In genomic region chr8:120666807-120667470, GRCm38 (mm10) we compare ENCODE assay signal across 8 mouse cellular contexts. TPM values are rescaled to one million over a fixed set of nuclear protein-coding genes. Genes with fewer than 3 reads are reported as not detected.
DNase-seq lines count a peak whose midpoint lies in the region; ATAC-seq and TF ChIP-seq lines count a peak whose summit lies in the region.

No protein-coding gene starts in this region.

- peak overlapping the region; percentile 76 for H3K4me2 ChIP-seq in hindbrain, embryonic 16.5 days (ENCODE audit: low read length)

- ATAC-seq in hindbrain, embryonic 16.5 days = no peak
- ATAC-seq in inflammation-experienced regulatory T-cells, adult 6 months = no peak

- H3K79me2 ChIP-seq in liver, adult 2 months (ENCODE audit: control insufficient read depth, insufficient read depth, low read length) = peaks cover 35% of the 10 kb centered on the region

- no peaks in the 10 kb centered on the region for H3K27me3 ChIP-seq in liver, adult 2 months (ENCODE audit: control insufficient read depth, insufficient read depth, low read length)
- no peaks in the 10 kb centered on the region for H3K27me3 ChIP-seq in hindbrain, embryonic 16.5 days (replicated peaks; ENCODE audit: control insufficient read depth, insufficient read depth, low read length)

- H3K4me3 ChIP-seq in liver, adult 2 months (ENCODE audit: insufficient read depth, low read depth, low read length) = peak overlapping the region; percentile 25
- peak overlapping the region; percentile 94 for H3K4me3 ChIP-seq in hindbrain, embryonic 16.5 days (ENCODE audit: low read length)

- 12% methylated on average over 17 of the region's 17 CpGs for WGBS in liver, adult 2 months
- WGBS in hindbrain, embryonic 16.5 days = 1% methylated on average over 17 of the region's 17 CpGs

- H3K4me1 ChIP-seq in liver, adult 2 months (ENCODE audit: control insufficient read depth, insufficient read depth, low read length) = peaks cover 20% of the 10 kb centered on the region
- peaks cover 36% of the 10 kb centered on the region for H3K4me1 ChIP-seq in hindbrain, embryonic 16.5 days (ENCODE audit: control insufficient read depth, insufficient read depth, low read depth, low read length)

- no peak overlapping the region for H3K27ac ChIP-seq in liver, adult 2 months (replicated peaks; ENCODE audit: insufficient read depth, low read depth, low read length)
- no peak overlapping the region for H3K27ac ChIP-seq in hindbrain, embryonic 16.5 days (ENCODE audit: low read depth, low read length)

- peak; percentile 13 for DNase-seq in liver, adult 2 months (ENCODE audit: extremely low read depth, low read depth, low spot score)
- DNase-seq in liver = no peak
- peak; percentile 16 for DNase-seq in c-Kit-positive CD71-positive TER-119-negative erythroid progenitor cells, embryonic 14.5 days (ENCODE audit: low read depth)
- peak; percentile 36 for DNase-seq in naive thymus-derived CD4-positive, alpha-beta T cell, adult 2 months (ENCODE audit: low read depth)
- DNase-seq in right cerebral cortex, adult 2 months (ENCODE audit: low spot score in 2 of 2) = no peak
- DNase-seq in adrenal gland, postnatal 36 days = no peak

- H3K9ac ChIP-seq in liver, adult 2 months (ENCODE audit: low read depth, low read length) = peak overlapping the region; percentile 56
- H3K9ac ChIP-seq in hindbrain, embryonic 16.5 days (ENCODE audit: low read depth, low read length) = peak overlapping the region; percentile 90

- TF ChIP-seq POLR2A in liver, adult 2 months (IDR thresholded peaks at IDR 0.05; ENCODE audit: extremely low read depth, insufficient read depth, low read length) = no peak

- H3K36me3 ChIP-seq in liver, adult 2 months (ENCODE audit: control insufficient read depth, insufficient read depth, low read length) = peaks cover 10% of the 10 kb centered on the region; the same call in 1 of the 2 replicates
- H3K36me3 ChIP-seq in hindbrain, embryonic 16.5 days (ENCODE audit: control insufficient read depth, insufficient read depth, low read length) = 0 out of 2 replicates have a peak, but pooled peaks cover 5% of the 10 kb centered on the region

- no peaks in the 10 kb centered on the region for H3K9me3 ChIP-seq in hindbrain, embryonic 16.5 days (ENCODE audit: control insufficient read depth, low read length)

- TF ChIP-seq CTCF in liver, adult 2 months (IDR thresholded peaks at IDR 0.05; ENCODE audit: low read depth, low read length) = no peak

RNA-seq across cellular contexts. Expression of gene Gm27021, which starts 0.9 kb away (rescaled TPM):
- total RNA-seq in liver, adult 2 months (2014; rRNA removed) = 1.4 TPM in 1 of 2 replicates, not detected in the other
- not detected in 2 replicates for polyA plus RNA-seq in liver, adult 2 months (2012; rRNA removed)
- polyA plus RNA-seq in hindbrain, embryonic 16.5 days (2015; fragmentation: Nextera tagmentation; extraction: Ambion mirVana) = 6.5 and 7.9 TPM in 2 replicates
- polyA plus RNA-seq in inflammation-experienced regulatory T-cells, adult 6 months (2017; shearing (Covaris generic)) = under 1 TPM in 1 of 3 experiments, not detected in 2; 0.98 TPM
- under 1 TPM in 1 of 2 experiments, not detected in 1; 0.53 TPM for total RNA-seq in adrenal gland, postnatal 36 days (2021)

RNA-seq across cellular contexts. Expression of gene Cox4i1, which starts 1.1 kb away (rescaled TPM):
- total RNA-seq in liver, adult 2 months (2014; rRNA removed) = 706 and 858 TPM in 2 replicates
- 1,059 and 1,162 TPM in 2 replicates for polyA plus RNA-seq in liver, adult 2 months (2012; rRNA removed)
- 1,225 and 1,379 TPM in 2 replicates for polyA plus RNA-seq in hindbrain, embryonic 16.5 days (2015; fragmentation: Nextera tagmentation; extraction: Ambion mirVana)
- polyA plus RNA-seq in inflammation-experienced regulatory T-cells, adult 6 months (2017; shearing (Covaris generic)) = 1,000 to 10,000 TPM; 1,064 to 1,179 (median 1,122) TPM
- total RNA-seq in adrenal gland, postnatal 36 days (2021) = 1,000 to 10,000 TPM; 1,531 to 1,538 TPM

RNA-seq across cellular contexts. Expression of gene Emc8, which starts 1.4 kb away (rescaled TPM):
- total RNA-seq in liver, adult 2 months (2014; rRNA removed) = 6.7 and 11.9 TPM in 2 replicates
- polyA plus RNA-seq in liver, adult 2 months (2012; rRNA removed) = 47.8 and 53.3 TPM in 2 replicates
- polyA plus RNA-seq in hindbrain, embryonic 16.5 days (2015; fragmentation: Nextera tagmentation; extraction: Ambion mirVana) = 118 and 124 TPM in 2 replicates
- polyA plus RNA-seq in inflammation-experienced regulatory T-cells, adult 6 months (2017; shearing (Covaris generic)) = 10 to 100 TPM; 41.3 to 90.8 (median 53.1) TPM
- total RNA-seq in adrenal gland, postnatal 36 days (2021) = 100 to 1,000 TPM; 104 to 144 TPM

RNA-seq across cellular contexts. Expression of gene 1190005I06Rik, which starts 19.5 kb away (rescaled TPM):
- 12.0 and 21.2 TPM in 2 replicates for total RNA-seq in liver, adult 2 months (2014; rRNA removed)
- polyA plus RNA-seq in liver, adult 2 months (2012; rRNA removed) = 11.9 and 15.3 TPM in 2 replicates
- 18.3 and 20.5 TPM in 2 replicates for polyA plus RNA-seq in hindbrain, embryonic 16.5 days (2015; fragmentation: Nextera tagmentation; extraction: Ambion mirVana)
- polyA plus RNA-seq in inflammation-experienced regulatory T-cells, adult 6 months (2017; shearing (Covaris generic)) = 1 to 10 TPM in 1 of 3 experiments, not detected in 2; 1.6 TPM
- total RNA-seq in adrenal gland, postnatal 36 days (2021) = 10 to 100 TPM; 16.7 to 19.7 TPM

Comparison
In these comparisons a context has a peak if more than half of its experiments do, and no peak if none do; other contexts are left out.
1. DNase-seq: peak in liver, adult 2 months (single experiment), c-Kit-positive CD71-positive TER-119-negative erythroid progenitor cells, embryonic 14.5 days (single experiment) and naive thymus-derived CD4-positive, alpha-beta T cell, adult 2 months (single experiment); none in liver (single experiment), right cerebral cortex, adult 2 months (0 of 2) and adrenal gland, postnatal 36 days (0 of 2).